Comparison of ENCODE assay signal across 14 mouse cellular contexts in genomic region chr3:51228821-51229205, GRCm38 (mm10). TPM values are rescaled to one million over a fixed set of nuclear protein-coding genes. Genes with fewer than 3 reads are reported as not detected.
DNase-seq lines count a peak whose midpoint lies in the region; ATAC-seq lines count a peak whose summit lies in the region.
"Had no signal": no experiment of that assay in that cellular context is flagged by ENCODE, and none has a peak within 500 bp of the region (broad histone marks: within the 10 kb centered on the region; RNA-seq: fewer than 3 reads in every experiment).

No protein-coding gene starts in this region.

- no peak overlapping the region for H3K4me3 ChIP-seq in forebrain, embryonic 13.5 days
- no peak overlapping the region for H3K4me3 ChIP-seq in forebrain, embryonic 14.5 days (ENCODE audit: low read depth, low read length)
- no peak overlapping the region for H3K4me3 ChIP-seq in liver, embryonic 11.5 days (ENCODE audit: low read depth, low read length)
- H3K4me3 ChIP-seq in neural tube, embryonic 15.5 days (replicated peaks), result no peak overlapping the region
- H3K4me3 ChIP-seq: embryonic facial prominence, embryonic 12.5 days; intestine, embryonic 15.5 days had no signal

- peaks cover 24% of the 10 kb centered on the region for H3K4me1 ChIP-seq in forebrain, embryonic 13.5 days
- H3K4me1 ChIP-seq in forebrain, embryonic 14.5 days (ENCODE audit: control insufficient read depth, insufficient read depth, low read length), result peaks cover 6% of the 10 kb centered on the region; the same call in 1 of the 2 replicates
- peaks cover 51% of the 10 kb centered on the region for H3K4me1 ChIP-seq in liver, embryonic 11.5 days (replicated peaks; ENCODE audit: control insufficient read depth, insufficient read depth, low read length)
- H3K4me1 ChIP-seq in neural tube, embryonic 15.5 days, result peaks cover 43% of the 10 kb centered on the region

- H3K36me3 ChIP-seq in forebrain, embryonic 13.5 days (ENCODE audit: poor library complexity, severe bottlenecking), result no peaks in the 10 kb centered on the region
- H3K36me3 ChIP-seq in forebrain, embryonic 14.5 days (ENCODE audit: control insufficient read depth, insufficient read depth, low read length), result no peaks in the 10 kb centered on the region
- peaks cover 3% of the 10 kb centered on the region; the same call in 1 of the 2 replicates for H3K36me3 ChIP-seq in liver, embryonic 11.5 days (ENCODE audit: control insufficient read depth, insufficient read depth, low read length)
- H3K36me3 ChIP-seq in neural tube, embryonic 15.5 days, result no peaks in the 10 kb centered on the region
- H3K36me3 ChIP-seq: embryonic facial prominence, embryonic 12.5 days; intestine, embryonic 15.5 days had no signal

- H3K4me2 ChIP-seq in forebrain, embryonic 13.5 days, result no peak overlapping the region
- no peak overlapping the region for H3K4me2 ChIP-seq in forebrain, embryonic 14.5 days (ENCODE audit: low read length)
- H3K4me2 ChIP-seq in liver, embryonic 11.5 days, result peak overlapping the region; percentile 12
- no peak overlapping the region for H3K4me2 ChIP-seq in neural tube, embryonic 15.5 days
- H3K4me2 ChIP-seq: embryonic facial prominence, embryonic 12.5 days; intestine, embryonic 15.5 days had no signal

- H3K27ac ChIP-seq in forebrain, embryonic 13.5 days, result 0 out of 2 replicates have a peak overlapping the region, but pooled peaks have one; percentile 22
- no peak overlapping the region; the same call in 1 of the 2 replicates for H3K27ac ChIP-seq in forebrain, embryonic 14.5 days (ENCODE audit: low read depth, low read length)
- H3K27ac ChIP-seq in liver, embryonic 11.5 days (ENCODE audit: low read depth, low read length), result peak overlapping the region; percentile 92
- H3K27ac ChIP-seq in neural tube, embryonic 15.5 days (replicated peaks), result no peak overlapping the region
- H3K27ac ChIP-seq: embryonic facial prominence, embryonic 12.5 days; intestine, embryonic 15.5 days had no signal

- no peak for ATAC-seq in forebrain, embryonic 13.5 days
- no peak for ATAC-seq in forebrain, embryonic 14.5 days
- ATAC-seq in liver, embryonic 11.5 days (replicated peaks; ENCODE audit: low FRiP score), result no peak
- no peak for ATAC-seq in neural tube, embryonic 15.5 days (ENCODE audit: low FRiP score)
- ATAC-seq: intestine, embryonic 15.5 days had no signal

- 77% methylated on average over 9 of the region's 9 CpGs for WGBS in forebrain, embryonic 13.5 days
- 75% methylated on average over 9 of the region's 9 CpGs for WGBS in forebrain, embryonic 14.5 days
- WGBS in liver, embryonic 11.5 days, result 80% methylated on average over 9 of the region's 9 CpGs
- 71% methylated on average over 9 of the region's 9 CpGs for WGBS in neural tube, embryonic 15.5 days

- no peak overlapping the region for H3K9ac ChIP-seq in forebrain, embryonic 13.5 days
- H3K9ac ChIP-seq in forebrain, embryonic 14.5 days (ENCODE audit: low read length), result no peak overlapping the region
- H3K9ac ChIP-seq in liver, embryonic 11.5 days (ENCODE audit: low read depth, low read length), result 0 out of 2 replicates have a peak overlapping the region, but pooled peaks have one; percentile 9
- no peak overlapping the region for H3K9ac ChIP-seq in neural tube, embryonic 15.5 days (replicated peaks)
- H3K9ac ChIP-seq: embryonic facial prominence, embryonic 12.5 days; intestine, embryonic 15.5 days had no signal

- no peaks in the 10 kb centered on the region for H3K9me3 ChIP-seq in forebrain, embryonic 13.5 days (replicated peaks)
- H3K9me3 ChIP-seq in forebrain, embryonic 14.5 days (replicated peaks; ENCODE audit: control insufficient read depth, low read length), result no peaks in the 10 kb centered on the region
- no peaks in the 10 kb centered on the region for H3K9me3 ChIP-seq in liver, embryonic 11.5 days (ENCODE audit: control insufficient read depth, low read length)
- H3K9me3 ChIP-seq in neural tube, embryonic 15.5 days (replicated peaks), result no peaks in the 10 kb centered on the region
- H3K9me3 ChIP-seq: embryonic facial prominence, embryonic 12.5 days; intestine, embryonic 15.5 days had no signal

- DNase-seq in forebrain, embryonic 14.5 days (ENCODE audit: low spot score), result no peak
- DNase-seq in right cerebral cortex, adult 18-20 months, result peak; percentile 72
- DNase-seq in right cerebral cortex, postnatal 4 days, result no peak
- no peak for DNase-seq in liver, embryonic 11.5 days (ENCODE audit: low spot score)
- no peak for DNase-seq in kidney, postnatal 14 days
- no peak for DNase-seq in lung, postnatal 36 days
- DNase-seq: adrenal gland, adult 8-10 months; cerebellum, adult 18-20 months; heart, postnatal 36 days; thymus, adult 2 months had no signal

- no peaks in the 10 kb centered on the region for H3K27me3 ChIP-seq in forebrain, embryonic 13.5 days
- H3K27me3 ChIP-seq in forebrain, embryonic 14.5 days (replicated peaks; ENCODE audit: control insufficient read depth, insufficient read depth, low read length), result no peaks in the 10 kb centered on the region
- H3K27me3 ChIP-seq in liver, embryonic 11.5 days (replicated peaks; ENCODE audit: control insufficient read depth, insufficient read depth, low read length), result no peaks in the 10 kb centered on the region
- H3K27me3 ChIP-seq in neural tube, embryonic 15.5 days (replicated peaks), result no peaks in the 10 kb centered on the region
- H3K27me3 ChIP-seq: embryonic facial prominence, embryonic 12.5 days; intestine, embryonic 15.5 days had no signal

RNA-seq across cellular contexts. Expression of gene Noct, which starts 4.6 kb away (rescaled TPM):
- 13.4 and 13.9 TPM in 2 replicates for polyA plus RNA-seq in forebrain, embryonic 13.5 days (2015; fragmentation: Nextera tagmentation; extraction: Ambion mirVana)
- polyA plus RNA-seq in forebrain, embryonic 14.5 days (2014; fragmentation: Nextera tagmentation; extraction: Ambion mirVana), result 15.6 and 20.8 TPM in 2 replicates
- polyA plus RNA-seq in liver, embryonic 11.5 days (2014; fragmentation: Nextera tagmentation; extraction: Ambion mirVana), result 29.0 and 30.7 TPM in 2 replicates
- polyA plus RNA-seq in neural tube, embryonic 15.5 days (2015; fragmentation: Nextera tagmentation; extraction: Ambion mirVana), result 32.0 and 35.6 TPM in 2 replicates

Comparison
In these comparisons a context has a peak if more than half of its experiments do, and no peak if none do; other contexts are left out.
1. H3K27ac ChIP-seq: peak in forebrain, embryonic 13.5 days (single experiment) and liver, embryonic 11.5 days (single experiment); none in forebrain, embryonic 14.5 days (single experiment) and neural tube, embryonic 15.5 days (single experiment).